Mouse (Mus musculus): ENCODE measurements around the gene Tsr3. TPM values are rescaled to one million over a fixed set of nuclear protein-coding genes. Genes with fewer than 3 reads are reported as not detected.
A peak's percentile ranks its signal among the peaks of the same experiment; 100 is the strongest.

Tsr3 gene
- total RNA-seq, 2 experiments from 2014 or later, result 8.6 to 11.0 TPM

GRCm38 (mm10) chr17:25285033-25285432 lies 45.1 kb downstream of the Tsr3 start:
- peak; percentile 60 to 70 for DNase-seq

GRCm38 (mm10) chr17:25288842-25289241 lies 48.9 kb downstream of the Tsr3 start:
- intact Hi-C loops (cut with DNase I), result no loop called here
- peak in 1 of 2 experiments; percentile 31 for DNase-seq

More at GRCm38 (mm10) chr17:25285033-25285432, 45.1 kb downstream of the Tsr3 start:
- intact Hi-C loops (cut with DNase I), result loop anchor here (2.0 kb wide), 1 partner anchor 342 kb away; no protein-coding TSS in a partner anchor

GRCm38 (mm10) chr17:25290411-25290810 lies 50.4 kb downstream of the Tsr3 start:
- DNase-seq, result no peak
- intact Hi-C loops (cut with DNase I), result no loop called here

Small RNA genes lying within 50 kb of the gene (microRNA-seq; reads per million reads assigned to microRNA genes)
- gene Mir3547 (ENCODE audit: borderline number of aligned reads in 2 of 2), result 0 to 0.67 reads per million in 2 experiments

Other genes starting within 250 kb of the Tsr3 start
- 10 to 100 TPM; 12.6 to 13.1 TPM for gene Cramp1l, start 224.4 kb upstream of the Tsr3 start, total RNA-seq (2021)
- 1 to 10 TPM; 5.7 to 7.3 TPM for gene Ift140, start 224.1 kb upstream of the Tsr3 start, total RNA-seq (2021)
- gene Tmem204, start 156.6 kb upstream of the Tsr3 start, total RNA-seq (2021), result 10 to 100 TPM; 34.5 to 36.7 TPM
- gene Telo2, start 124.2 kb upstream of the Tsr3 start, total RNA-seq (2021), result 10 to 100 TPM; 12.4 to 12.7 TPM
- 1 to 10 TPM; 4.2 to 6.7 TPM for gene Ptx4, start 119.4 kb upstream of the Tsr3 start, total RNA-seq (2021)
- 10 to 100 TPM; 28.7 to 34.3 TPM for gene Clcn7, start 106.8 kb upstream of the Tsr3 start, total RNA-seq (2021)
- not detected for gene Ccdc154, start 77.7 kb upstream of the Tsr3 start, total RNA-seq (2021)
- gene Gm38655, start 64.7 kb upstream of the Tsr3 start, total RNA-seq (2021), result not detected
- gene BC003965, start 55.6 kb upstream of the Tsr3 start, total RNA-seq (2021), result 10 to 100 TPM; 20.8 to 22.5 TPM
- 10 to 100 TPM in 1 of 2 experiments, 1 to 10 TPM in 1; 8.7 to 10.2 TPM for gene Unkl, start 51.8 kb upstream of the Tsr3 start, total RNA-seq (2021)
- gene Gnptg, start within 50 bp of the Tsr3 start, total RNA-seq (2021), result 10 to 100 TPM; 13.9 TPM
- gene Baiap3, start 16.2 kb downstream of the Tsr3 start, total RNA-seq (2021), result under 1 TPM; 0.42 to 0.43 TPM
- gene Ube2i, start 34.5 kb downstream of the Tsr3 start, total RNA-seq (2021), result 10 to 100 TPM; 84.3 to 95.1 TPM
- gene Prss34, start 58.2 kb downstream of the Tsr3 start, total RNA-seq (2021), result under 1 TPM; 0.22 to 0.25 TPM
- not detected for gene Prss28, start 68.5 kb downstream of the Tsr3 start, total RNA-seq (2021)
- gene Prss29, start 78.5 kb downstream of the Tsr3 start, total RNA-seq (2021), result not detected
- under 1 TPM; 0.70 to 0.86 TPM for gene Tpsab1, start 105.4 kb downstream of the Tsr3 start, total RNA-seq (2021)
- 1 to 10 TPM; 1.8 to 2.2 TPM for gene Tpsb2, start 126.1 kb downstream of the Tsr3 start, total RNA-seq (2021)
- gene Tpsg1, start 129.1 kb downstream of the Tsr3 start, total RNA-seq (2021), result under 1 TPM in 1 of 2 experiments, not detected in 1; 0.30 TPM
- gene Cacna1h, start 193.6 kb downstream of the Tsr3 start, total RNA-seq (2021), result 1 to 10 TPM; 5.4 to 6.5 TPM
- under 1 TPM in 1 of 2 experiments, not detected in 1; 0.47 TPM for gene Tekt4, start 214.4 kb downstream of the Tsr3 start, total RNA-seq (2021)